Comparison of ENCODE assay signal across 7 mouse cellular contexts in genomic region chr9:121937451-121937864, GRCm38 (mm10). TPM values are rescaled to one million over a fixed set of nuclear protein-coding genes. Genes with fewer than 3 reads are reported as not detected.
DNase-seq lines count a peak whose midpoint lies in the region; ATAC-seq and TF ChIP-seq lines count a peak whose summit lies in the region.

No protein-coding gene starts in this region.

- no peak overlapping the region for H3K27ac ChIP-seq in spleen, adult 2 months (ENCODE audit: insufficient read depth, low read length)
- H3K27ac ChIP-seq in forebrain, embryonic 16.5 days (ENCODE audit: low read length) = peak overlapping the region; percentile 11
- no peak overlapping the region for H3K27ac ChIP-seq in liver, embryonic 16.5 days (ENCODE audit: low read length)

- ATAC-seq in forebrain, embryonic 16.5 days = peak; percentile 75
- no peak for ATAC-seq in liver, embryonic 16.5 days (ENCODE audit: low read depth)

- no peak for DNase-seq in spleen, adult 2 months (ENCODE audit: low read depth in 1 of 2, low spot score in 2 of 2)
- no peak for DNase-seq in spleen, postnatal 14 days (ENCODE audit: low spot score in 2 of 2)
- DNase-seq in thymus, postnatal 10 days (ENCODE audit: low spot score in 2 of 2) = peak; percentile 13 to 27
- no peak for DNase-seq in left cerebral cortex, adult 9 months (ENCODE audit: low spot score in 2 of 2)
- no peak for DNase-seq in gastrocnemius, postnatal 4 days (ENCODE audit: low spot score in 2 of 2)

- no peaks in the 10 kb centered on the region for H3K9me3 ChIP-seq in forebrain, embryonic 16.5 days (ENCODE audit: control insufficient read depth, low read length)
- H3K9me3 ChIP-seq in liver, embryonic 16.5 days (replicated peaks; ENCODE audit: control insufficient read depth, low read length) = no peaks in the 10 kb centered on the region

- WGBS in spleen, adult 2 months = 19% methylated on average over 6 of the region's 6 CpGs
- WGBS in forebrain, embryonic 16.5 days = 49% methylated on average over 6 of the region's 6 CpGs
- 35% methylated on average over 6 of the region's 6 CpGs for WGBS in liver, embryonic 16.5 days (ENCODE audit: insufficient replicate concordance)

- peak overlapping the region; percentile 55 for H3K4me2 ChIP-seq in forebrain, embryonic 16.5 days (ENCODE audit: low read length)
- peak overlapping the region; percentile 47 for H3K4me2 ChIP-seq in liver, embryonic 16.5 days (ENCODE audit: low read depth, low read length)

- no peak for TF ChIP-seq CTCF in spleen, adult 2 months (IDR thresholded peaks at IDR 0.05; ENCODE audit: extremely low read depth, insufficient read depth, insufficient read length, insufficient replicate concordance)

- TF ChIP-seq POLR2A in spleen, adult 2 months (IDR thresholded peaks at IDR 0.05; ENCODE audit: low read depth, low read length) = no peak

- no peaks in the 10 kb centered on the region for H3K36me3 ChIP-seq in spleen, adult 2 months (ENCODE audit: control insufficient read depth, insufficient read depth, low read length)
- no peaks in the 10 kb centered on the region for H3K36me3 ChIP-seq in forebrain, embryonic 16.5 days (ENCODE audit: control insufficient read depth, insufficient read depth)
- no peaks in the 10 kb centered on the region for H3K36me3 ChIP-seq in liver, embryonic 16.5 days (ENCODE audit: control insufficient read depth, insufficient read depth)

- peak overlapping the region; percentile 53; the same call in 1 of the 2 replicates for H3K4me3 ChIP-seq in spleen, adult 2 months (ENCODE audit: extremely low read depth, insufficient read depth, insufficient read length)
- peak overlapping the region; percentile 52 for H3K4me3 ChIP-seq in forebrain, embryonic 16.5 days (replicated peaks; ENCODE audit: low read length)
- H3K4me3 ChIP-seq in liver, embryonic 16.5 days (ENCODE audit: low read depth, low read length) = peak overlapping the region; percentile 52

- peak overlapping the region; percentile 32; the same call in 1 of the 2 replicates for H3K9ac ChIP-seq in forebrain, embryonic 16.5 days (replicated peaks; ENCODE audit: low read depth, low read length)
- H3K9ac ChIP-seq in liver, embryonic 16.5 days (ENCODE audit: low read depth, low read length) = no peak overlapping the region

- no peaks in the 10 kb centered on the region for H3K27me3 ChIP-seq in spleen, adult 2 months (ENCODE audit: control insufficient read depth, insufficient read depth, low read length)
- no peaks in the 10 kb centered on the region for H3K27me3 ChIP-seq in forebrain, embryonic 16.5 days (replicated peaks; ENCODE audit: control insufficient read depth, insufficient read depth, low read length)
- no peaks in the 10 kb centered on the region; the same call in 1 of the 2 replicates for H3K27me3 ChIP-seq in liver, embryonic 16.5 days (ENCODE audit: control insufficient read depth, insufficient read depth, low read depth, low read length)

- peaks cover 3% of the 10 kb centered on the region; the same call in 1 of the 2 replicates for H3K4me1 ChIP-seq in spleen, adult 2 months (ENCODE audit: control insufficient read depth, insufficient read depth, insufficient read length)
- H3K4me1 ChIP-seq in forebrain, embryonic 16.5 days (replicated peaks; ENCODE audit: control insufficient read depth, insufficient read depth, low read length) = no peaks in the 10 kb centered on the region
- H3K4me1 ChIP-seq in liver, embryonic 16.5 days (ENCODE audit: control insufficient read depth, low read depth, low read length) = no peaks in the 10 kb centered on the region

RNA-seq across cellular contexts. Expression of gene Fam198a, which starts 13.3 kb away (rescaled TPM):
- 0.28 and 0.31 TPM in 2 replicates for polyA plus RNA-seq in spleen, adult 2 months (2012; rRNA removed)
- polyA plus RNA-seq in forebrain, embryonic 16.5 days (2015; fragmentation: Nextera tagmentation; extraction: Ambion mirVana) = 1.6 and 1.8 TPM in 2 replicates
- polyA plus RNA-seq in liver, embryonic 16.5 days (2015; fragmentation: Nextera tagmentation; extraction: Ambion mirVana) = 0.40 and 0.76 TPM in 2 replicates
- 10 to 100 TPM; 10.6 to 11.4 TPM for total RNA-seq in gastrocnemius, postnatal 4 days (2021)

RNA-seq across cellular contexts. Expression of gene Cyp8b1, which starts 21.4 kb away (rescaled TPM):
- 0.12 and 0.25 TPM in 2 replicates for polyA plus RNA-seq in spleen, adult 2 months (2012; rRNA removed)
- not detected in 2 replicates for polyA plus RNA-seq in forebrain, embryonic 16.5 days (2015; fragmentation: Nextera tagmentation; extraction: Ambion mirVana)
- polyA plus RNA-seq in liver, embryonic 16.5 days (2015; fragmentation: Nextera tagmentation; extraction: Ambion mirVana) = 13.0 and 19.0 TPM in 2 replicates
- total RNA-seq in gastrocnemius, postnatal 4 days (2021) = under 1 TPM in 1 of 2 experiments, not detected in 1; 0.26 TPM

RNA-seq across cellular contexts. Expression of gene Ackr2, which starts 39.3 kb away (rescaled TPM):
- 15.9 and 16.7 TPM in 2 replicates for polyA plus RNA-seq in spleen, adult 2 months (2012; rRNA removed)
- 2.6 and 3.0 TPM in 2 replicates for polyA plus RNA-seq in forebrain, embryonic 16.5 days (2015; fragmentation: Nextera tagmentation; extraction: Ambion mirVana)
- 0.43 and 0.72 TPM in 2 replicates for polyA plus RNA-seq in liver, embryonic 16.5 days (2015; fragmentation: Nextera tagmentation; extraction: Ambion mirVana)
- 1 to 10 TPM; 1.8 to 1.9 TPM for total RNA-seq in gastrocnemius, postnatal 4 days (2021)

RNA-seq across cellular contexts. Expression of gene Pomgnt2, which starts 59.5 kb away (rescaled TPM):
- 2.8 and 3.2 TPM in 2 replicates for polyA plus RNA-seq in spleen, adult 2 months (2012; rRNA removed)
- 28.3 and 32.5 TPM in 2 replicates for polyA plus RNA-seq in forebrain, embryonic 16.5 days (2015; fragmentation: Nextera tagmentation; extraction: Ambion mirVana)
- polyA plus RNA-seq in liver, embryonic 16.5 days (2015; fragmentation: Nextera tagmentation; extraction: Ambion mirVana) = 2.9 and 3.2 TPM in 2 replicates
- total RNA-seq in gastrocnemius, postnatal 4 days (2021) = 1 to 10 TPM; 7.8 to 8.7 TPM

Comparison
In these comparisons a context has a peak if more than half of its experiments do, and no peak if none do; other contexts are left out.
1. DNase-seq: peak in thymus, postnatal 10 days (2 of 2); none in spleen, adult 2 months (0 of 2), spleen, postnatal 14 days (0 of 2), left cerebral cortex, adult 9 months (0 of 2) and gastrocnemius, postnatal 4 days (0 of 2).
2. RNA of gene Cyp8b1, which starts 21.4 kb away (polyA plus RNA-seq): 13.0 to 19.0 TPM in liver, embryonic 16.5 days; 0.12 to 0.25 TPM in spleen, adult 2 months and not detected in forebrain, embryonic 16.5 days; every median in the first group is over 10 times any median in the second.
3. Peak in every context shown above with its lines, with median percentiles within 50 percentile points of each other: H3K4me3 ChIP-seq.